Mouse (Mus musculus) limb, embryonic 12.5 days (tissue): Measurements from ENCODE around the gene Gosr2. TPM values are rescaled to one million over a fixed set of nuclear protein-coding genes. Genes with fewer than 3 reads are reported as not detected.
A peak's percentile ranks its signal among the peaks of the same experiment; 100 is the strongest.

Experiments
- ATAC-seq: fragments of 200-750 bp; cut with Nextera tagmentation; 2 replicates; pipeline ENCODE4 v1.8.0; 2017; ENCODE audit warnings: low read depth, moderate TSS enrichment; ENCODE audit not compliant: insufficient number of reproducible peaks, insufficient read depth, low FRiP score, low TSS enrichment
- H3K27ac ChIP-seq: fragments of 300-500 bp; sonication (generic); 2 replicates; pipeline ENCODE4 v1.5.1; 2016; ENCODE audit warnings: mild to moderate bottlenecking, moderate library complexity
- H3K27me3 ChIP-seq: fragments of 300-500 bp; sonication (generic); 2 replicates; pipeline ENCODE4 v1.6.1; 2016; ENCODE audit warnings: mild to moderate bottlenecking, moderate library complexity
- H3K36me3 ChIP-seq: fragments of 300-500 bp; sonication (generic); 2 replicates; pipeline ENCODE4 v1.6.1; 2016; ENCODE audit warnings: mild to moderate bottlenecking, moderate library complexity
- H3K4me1 ChIP-seq: fragments of 300-500 bp; sonication (generic); replicated peaks from 2 replicates; pipeline ENCODE4 v1.6.1; 2016
- H3K4me2 ChIP-seq: fragments of 300-500 bp; sonication (generic); 2 replicates; pipeline ENCODE4 v1.6.1; 2016; ENCODE audit warnings: mild to moderate bottlenecking, moderate library complexity
- H3K4me3 ChIP-seq: fragments of 300-500 bp; sonication (generic); replicated peaks from 2 replicates; pipeline ENCODE4 v1.5.1; 2016; ENCODE audit warnings: mild to moderate bottlenecking
- H3K9ac ChIP-seq: fragments of 300-500 bp; sonication (generic); replicated peaks from 2 replicates; pipeline ENCODE4 v1.6.1; 2016; ENCODE audit warnings: mild to moderate bottlenecking, moderate library complexity
- H3K9me3 ChIP-seq: fragments of 300-500 bp; sonication (generic); 2 replicates; pipeline ENCODE4 v1.6.1; 2016; ENCODE audit warnings: mild to moderate bottlenecking, moderate library complexity
- WGBS: fragments of 180-500 bp; shearing (Covaris S2); methylation state at CpG from one replicate; pipeline ENCODE4 v1.1.7; 2016; 5-methylcytosine and 5-hydroxymethylcytosine counted together
- polyA plus RNA-seq: library from polyadenylated mRNA; unstranded; fragments of >200 nt; fragmentation: Nextera tagmentation; extraction: Ambion mirVana; gene quantifications from 2 replicates; pipeline ENCODE4 v1.2.1, GENCODE M21; 2016

Gosr2 gene
- polyA plus RNA-seq, 1 experiment from 2014 or later: 90.1 TPM

GRCm38 (mm10) chr11:103645731-103646130 is 52.0 kb downstream of the Gosr2 start:
- no peaks in the 10 kb centered on the region for H3K9me3 ChIP-seq
- H3K9ac ChIP-seq: no peak overlapping the region
- H3K4me3 ChIP-seq: no peak overlapping the region
- H3K36me3 ChIP-seq: no peaks in the 10 kb centered on the region
- H3K4me1 ChIP-seq: peaks cover 31% of the 10 kb centered on the region
- 45% methylated on average over 8 of the region's 8 CpGs for WGBS
- no peak for ATAC-seq
- peaks cover 48% of the 10 kb centered on the region for H3K27me3 ChIP-seq
- H3K27ac ChIP-seq: no peak overlapping the region
- no peak overlapping the region for H3K4me2 ChIP-seq

DNA sequence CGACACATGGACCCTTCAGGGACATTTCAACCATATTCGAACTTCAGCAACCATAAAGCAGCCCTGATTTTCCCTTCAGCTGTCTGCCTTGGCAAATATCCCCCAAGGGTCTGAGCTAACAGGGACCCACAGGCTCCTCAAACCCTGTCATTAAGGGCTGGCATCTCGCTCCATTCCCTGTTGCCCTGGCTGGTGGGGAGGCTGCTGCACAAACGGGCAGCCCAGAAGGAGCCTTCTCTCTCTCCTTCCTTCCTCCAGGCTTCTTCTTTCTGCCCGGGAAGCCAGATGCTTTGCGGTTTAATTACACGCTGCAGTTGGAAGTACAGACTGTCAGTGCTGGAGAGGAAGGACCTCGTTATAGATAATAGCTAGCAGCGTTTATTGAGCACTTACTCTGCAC is 54.5 kb downstream of the Gosr2 start:
- ATAC-seq: no peak
- H3K36me3 ChIP-seq: no peaks in the 10 kb centered on the region
- H3K4me2 ChIP-seq: no peak overlapping the region
- H3K27ac ChIP-seq: no peak overlapping the region
- peaks cover 43% of the 10 kb centered on the region for H3K27me3 ChIP-seq
- peaks cover 13% of the 10 kb centered on the region for H3K4me1 ChIP-seq
- H3K4me3 ChIP-seq: no peak overlapping the region
- no peaks in the 10 kb centered on the region for H3K9me3 ChIP-seq
- WGBS: 42% methylated on average over 9 of the region's 9 CpGs
- no peak overlapping the region for H3K9ac ChIP-seq

- Histone ChIP-seq H3K27me3 (peaks cover 42% of the 10 kb centered on the region), H3K4me1 (no peaks in the 10 kb centered on the region), H3K4me2 (peak overlapping the region; percentile 21; the same call in 1 of the 2 replicates), H3K9ac (no peak overlapping the region), H3K9me3 (no peaks in the 10 kb centered on the region), H3K36me3 (no peaks in the 10 kb centered on the region), H3K4me3 (no peak overlapping the region), H3K27ac (no peak overlapping the region)
- no peak for ATAC-seq
- WGBS: 3% methylated on average over 10 of the region's 10 CpGs
Observed at GRCm38 (mm10) chr11:103639407-103639946, 58.2 kb downstream of the Gosr2 start.

GRCm38 (mm10) chr11:103638790-103639189 is 58.9 kb downstream of the Gosr2 start, which contains the start of gene Lyzl6:
TSS of gene Lyzl6 (minus strand) at chr11:103638890.
- peak within 1 kb of the TSS; percentile 21; the same call in 1 of the 2 replicates for H3K4me2 ChIP-seq
- no peaks in the 10 kb centered on the region for H3K36me3 ChIP-seq
- no peak within 1 kb of the TSS for H3K9ac ChIP-seq
- WGBS: 72% methylated on average over 3 of the region's 3 CpGs
- no peaks in the 10 kb centered on the region for H3K4me1 ChIP-seq
- no peak within 1 kb of the TSS for H3K27ac ChIP-seq
- ATAC-seq: no peak
- H3K4me3 ChIP-seq: no peak within 1 kb of the TSS
- peaks cover 42% of the 10 kb centered on the region for H3K27me3 ChIP-seq
- H3K9me3 ChIP-seq: no peaks in the 10 kb centered on the region

GRCm38 (mm10) chr11:103636261-103636660 is 61.4 kb downstream of the Gosr2 start:
- no peak overlapping the region for H3K4me2 ChIP-seq
- H3K9me3 ChIP-seq: no peaks in the 10 kb centered on the region
- H3K27me3 ChIP-seq: peaks cover 42% of the 10 kb centered on the region
- 72% methylated on average over 6 of the region's 6 CpGs for WGBS
- H3K36me3 ChIP-seq: no peaks in the 10 kb centered on the region
- H3K4me1 ChIP-seq: no peaks in the 10 kb centered on the region
- no peak overlapping the region for H3K4me3 ChIP-seq
- ATAC-seq: no peak
- H3K27ac ChIP-seq: no peak overlapping the region
- no peak overlapping the region for H3K9ac ChIP-seq

GRCm38 (mm10) chr11:103635481-103635880 is 62.2 kb downstream of the Gosr2 start:
- WGBS: 83% methylated on average over 3 of the region's 3 CpGs
- H3K9ac ChIP-seq: no peak overlapping the region
- ATAC-seq: no peak

DNA sequence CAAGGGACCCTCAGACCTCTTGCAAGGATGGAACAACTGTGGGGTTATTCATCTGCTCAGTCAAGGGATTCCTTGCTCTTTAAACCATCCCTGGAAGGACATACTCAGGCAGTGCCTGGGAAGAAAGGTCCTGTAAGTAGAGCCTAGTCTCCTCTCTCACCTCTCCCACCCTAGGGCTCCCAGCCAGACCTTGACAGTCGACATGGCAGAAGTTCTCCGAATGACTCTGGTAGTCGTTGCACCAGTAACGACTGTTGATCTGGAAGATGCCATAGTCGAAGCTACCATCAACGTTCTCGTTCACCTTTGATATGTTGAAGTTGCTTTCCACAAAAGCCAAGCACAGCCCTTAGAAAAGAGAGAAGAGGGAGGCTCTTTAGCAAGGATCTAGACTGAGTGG is 62.9 kb downstream of the Gosr2 start:
- WGBS: 82% methylated on average over 7 of the region's 7 CpGs
- no peak overlapping the region for H3K4me3 ChIP-seq

More at GRCm38 (mm10) chr11:103635481-103635880, 62.2 kb downstream of the Gosr2 start:
- no peak overlapping the region for H3K4me2 ChIP-seq
- no peaks in the 10 kb centered on the region for H3K9me3 ChIP-seq
- no peak overlapping the region for H3K27ac ChIP-seq
- H3K4me3 ChIP-seq: no peak overlapping the region
- H3K36me3 ChIP-seq: no peaks in the 10 kb centered on the region
- H3K4me1 ChIP-seq: no peaks in the 10 kb centered on the region
- peaks cover 35% of the 10 kb centered on the region for H3K27me3 ChIP-seq

GRCm38 (mm10) chr11:103627453-103627852 is 70.2 kb downstream of the Gosr2 start:
- Histone ChIP-seq H3K9ac (no peak overlapping the region), H3K27ac (no peak overlapping the region), H3K4me2 (no peak overlapping the region), H3K4me3 (no peak overlapping the region), H3K36me3 (no peaks in the 10 kb centered on the region), H3K9me3 (no peaks in the 10 kb centered on the region), H3K27me3 (no peaks in the 10 kb centered on the region; the same call in 1 of the 2 replicates), H3K4me1 (no peaks in the 10 kb centered on the region)
- WGBS: 80% methylated on average over 23 of the region's 23 CpGs
- no peak for ATAC-seq

More for the DNA sequence above, 62.9 kb downstream of the Gosr2 start:
- ATAC-seq: no peak
- Histone ChIP-seq H3K4me1 (no peaks in the 10 kb centered on the region), H3K9ac (no peak overlapping the region), H3K27ac (no peak overlapping the region), H3K9me3 (no peaks in the 10 kb centered on the region), H3K4me2 (no peak overlapping the region), H3K36me3 (no peaks in the 10 kb centered on the region), H3K27me3 (peaks cover 30% of the 10 kb centered on the region)

Other genes with a start within 250 kb of the Gosr2 start
- not detected in 2 replicates for gene Lrrc37a, start 193.3 kb downstream of the Gosr2 start, polyA plus RNA-seq
- gene Gm884, start 76.8 kb downstream of the Gosr2 start, polyA plus RNA-seq: not detected in 2 replicates
- not detected in 2 replicates for gene Lyzl6, start 59.0 kb downstream of the Gosr2 start, polyA plus RNA-seq
- not detected in 2 replicates for gene Rprml, start 48.3 kb downstream of the Gosr2 start, polyA plus RNA-seq
- gene Wnt9b, start 51.9 kb upstream of the Gosr2 start, polyA plus RNA-seq: 1.5 and 1.9 TPM in 2 replicates
- 8.0 and 9.8 TPM in 2 replicates for gene Wnt3, start 76.3 kb upstream of the Gosr2 start, polyA plus RNA-seq